Mouse (Mus musculus): ENCODE results near the gene Lsm4. TPM values are rescaled to one million over a fixed set of nuclear protein-coding genes. Genes with fewer than 3 reads are reported as not detected.

Gene Lsm4
- 10 to 100 TPM; 66.2 to 67.4 TPM for total RNA-seq (2021)

DNA sequence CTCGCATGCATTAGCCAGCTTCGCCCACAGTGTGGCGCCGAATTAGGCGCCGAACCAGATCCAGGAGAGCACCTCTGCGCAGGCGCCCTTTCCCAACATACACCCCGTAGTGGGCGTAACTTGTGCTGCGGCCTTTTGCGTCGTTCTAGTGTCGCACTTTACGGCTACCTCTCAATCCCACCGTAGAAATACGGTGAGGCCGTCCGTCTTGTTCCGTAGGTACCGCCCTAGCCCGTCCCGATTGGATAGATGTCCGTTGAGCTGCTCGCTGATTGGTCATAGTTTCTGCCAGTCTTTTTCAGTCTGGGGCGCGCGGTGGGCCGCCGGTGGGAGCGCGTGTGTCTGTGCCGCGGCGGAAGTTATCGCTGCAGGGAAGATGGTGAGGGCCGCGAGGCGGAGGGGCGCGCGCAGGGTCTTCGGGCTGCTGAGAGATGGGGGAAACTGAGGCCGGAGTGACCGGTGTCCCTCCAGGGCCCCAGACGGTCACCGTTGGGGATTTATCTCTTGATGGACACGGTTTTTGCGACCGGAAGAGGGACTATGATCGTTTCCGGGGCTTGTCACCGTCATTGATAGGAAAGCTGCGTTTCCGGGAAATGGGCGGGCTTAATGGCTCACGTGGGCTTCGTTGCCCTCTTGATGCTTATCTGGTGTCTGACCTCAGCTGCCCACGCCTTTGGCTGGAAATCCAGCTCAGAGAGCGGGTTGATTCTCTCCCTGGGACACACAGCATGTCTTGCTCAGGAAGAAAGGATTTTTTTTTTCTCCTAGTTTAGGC lies at the start of gene Lsm4:
Gene Lsm4, plus strand, starts transcription at position 170 of the 778 bp plus-strand sequence.
- peak; percentile 96 to 99 for DNase-seq (ENCODE audit: extremely low spot score in 1 of 2, low spot score in 1 of 2)

DNA sequence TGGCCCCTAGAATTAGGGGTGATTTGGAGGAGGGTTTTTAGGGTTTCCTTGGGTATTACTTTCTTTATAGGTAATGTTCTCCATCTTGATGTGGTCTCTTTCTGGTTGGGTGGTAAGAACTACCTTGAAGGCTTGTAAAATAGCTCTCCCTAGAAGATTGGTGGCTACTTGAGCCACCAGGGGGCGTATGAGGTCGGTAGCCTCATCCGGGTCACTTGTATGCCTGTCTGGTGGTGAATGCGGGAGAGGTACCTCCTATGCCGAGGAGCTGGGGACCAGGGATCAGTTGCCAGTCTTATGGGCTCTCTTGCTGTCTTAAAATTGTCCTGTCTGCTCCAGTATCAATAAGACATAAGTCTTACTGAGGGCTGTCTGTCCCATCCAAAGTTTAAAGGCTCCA lies 47.9 kb upstream of the Lsm4 start:
- peak in 1 of 2 experiments; percentile 37 for DNase-seq (ENCODE audit: extremely low spot score in 1 of 2, low spot score in 1 of 2)

DNA sequence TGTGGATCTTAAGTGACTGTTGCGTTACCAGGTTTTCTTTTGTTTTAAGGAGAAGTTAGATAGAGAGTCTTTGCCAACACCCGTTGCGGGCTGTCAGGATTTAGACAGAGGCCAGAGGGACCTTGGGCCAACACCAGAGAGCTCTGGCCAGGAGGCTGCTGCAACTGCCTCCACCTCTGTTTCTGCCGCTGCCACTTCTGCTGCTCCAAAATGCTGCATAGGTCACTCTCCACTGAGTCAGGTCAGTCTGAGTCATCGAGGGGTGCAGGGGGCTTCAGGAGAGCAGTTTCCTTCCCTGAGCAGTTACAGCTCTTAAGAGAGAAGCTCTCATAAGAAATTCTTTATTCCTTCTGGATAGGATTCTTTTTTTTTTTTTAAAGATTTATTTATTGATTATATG lies 46.0 kb upstream of the Lsm4 start:
- no peak for DNase-seq (ENCODE audit: extremely low spot score in 1 of 2, low spot score in 1 of 2)

DNA sequence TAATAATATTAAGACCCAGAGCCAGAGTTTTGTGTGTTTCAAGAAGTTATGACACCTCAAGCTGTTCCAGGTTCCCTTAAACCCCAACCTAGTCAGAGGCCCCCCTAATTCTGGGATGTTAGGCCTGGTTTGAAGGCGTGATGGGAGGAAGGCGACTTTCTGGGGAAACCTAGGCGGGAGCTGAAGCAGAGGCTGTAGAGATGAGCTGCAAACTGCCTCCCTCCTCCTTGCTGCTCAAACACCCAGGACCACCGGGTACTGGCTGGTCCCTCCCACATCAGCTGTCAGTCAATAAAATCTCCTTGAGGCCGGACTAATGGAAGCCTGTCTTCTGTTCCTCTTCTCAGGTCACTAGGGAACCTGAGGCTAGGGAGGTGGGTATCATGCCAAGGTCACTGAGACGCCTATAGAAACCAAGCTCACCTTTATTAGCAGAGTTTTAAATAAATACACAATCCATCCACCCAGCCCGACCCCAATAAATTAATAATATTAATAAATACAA lies 44.0 kb upstream of the Lsm4 start:
- DNase-seq (ENCODE audit: extremely low spot score in 1 of 2, low spot score in 1 of 2) = no peak

- DNase-seq (ENCODE audit: extremely low spot score in 1 of 2, low spot score in 1 of 2) = peak; percentile 82 to 94
Measured at GRCm38 (mm10) chr8:70629574-70630531, 43.2 kb upstream of the Lsm4 start.

GRCm38 (mm10) chr8:70630532-70631381 lies 42.3 kb upstream of the Lsm4 start:
- no peak for DNase-seq (ENCODE audit: extremely low spot score in 1 of 2, low spot score in 1 of 2)

- no peak for DNase-seq (ENCODE audit: extremely low spot score in 1 of 2, low spot score in 1 of 2)
Measured at GRCm38 (mm10) chr8:70631436-70631835, 41.6 kb upstream of the Lsm4 start.

DNA sequence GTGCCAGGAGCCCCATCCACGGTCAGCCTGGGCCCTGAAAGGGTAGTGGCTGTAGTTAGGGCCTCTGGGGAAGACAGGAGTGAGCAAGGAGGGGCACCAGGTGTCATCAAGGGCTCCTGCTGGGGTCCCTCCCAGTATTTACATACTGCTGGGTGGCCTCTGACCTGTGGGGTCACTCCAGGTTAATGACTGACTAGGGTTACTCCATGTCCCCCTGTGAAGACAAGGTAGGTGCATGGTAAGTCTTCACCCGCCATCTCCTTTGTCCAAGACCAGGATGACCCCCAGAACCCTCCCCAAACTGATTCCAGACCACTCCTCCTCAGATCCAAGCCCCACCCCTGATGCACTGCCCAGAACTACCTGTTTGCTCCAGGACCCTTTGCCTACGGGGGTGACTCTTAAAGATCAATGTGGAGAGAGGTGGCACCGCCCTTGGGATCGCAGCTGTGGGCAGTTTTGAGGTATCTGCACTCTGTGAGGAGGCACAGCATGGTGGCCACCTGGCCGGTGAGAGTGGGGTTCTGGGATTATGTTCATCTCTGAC lies 40.6 kb upstream of the Lsm4 start, which contains the start of gene Gdf15:
Gene Gdf15, minus strand, starts transcription at position 111 of the 547 bp plus-strand sequence.
- no peak for DNase-seq (ENCODE audit: extremely low spot score in 1 of 2, low spot score in 1 of 2)

DNA sequence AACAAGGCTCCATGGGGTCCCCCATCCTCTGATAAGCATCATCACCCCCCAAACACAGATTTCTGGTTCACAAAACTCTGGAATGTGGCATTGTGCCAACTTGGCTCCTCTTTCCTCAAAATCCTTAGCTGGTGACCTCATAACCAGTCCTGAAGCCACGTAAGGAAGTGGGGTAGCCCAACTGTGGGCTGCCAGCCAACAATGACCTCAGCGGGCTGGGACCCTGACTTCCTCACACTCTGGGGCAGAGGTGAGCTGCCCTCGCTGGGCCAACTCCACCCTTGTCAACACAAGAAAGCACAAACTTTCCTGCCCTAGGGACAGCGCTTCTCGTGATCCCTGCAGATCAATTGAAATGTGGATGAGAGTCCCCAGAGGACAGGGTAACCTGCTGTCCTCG lies 39.0 kb upstream of the Lsm4 start:
- no peak for DNase-seq (ENCODE audit: extremely low spot score in 1 of 2, low spot score in 1 of 2)

- no peak for DNase-seq (ENCODE audit: extremely low spot score in 1 of 2, low spot score in 1 of 2)
Measured at GRCm38 (mm10) chr8:70635527-70635926, 37.5 kb upstream of the Lsm4 start.

DNA sequence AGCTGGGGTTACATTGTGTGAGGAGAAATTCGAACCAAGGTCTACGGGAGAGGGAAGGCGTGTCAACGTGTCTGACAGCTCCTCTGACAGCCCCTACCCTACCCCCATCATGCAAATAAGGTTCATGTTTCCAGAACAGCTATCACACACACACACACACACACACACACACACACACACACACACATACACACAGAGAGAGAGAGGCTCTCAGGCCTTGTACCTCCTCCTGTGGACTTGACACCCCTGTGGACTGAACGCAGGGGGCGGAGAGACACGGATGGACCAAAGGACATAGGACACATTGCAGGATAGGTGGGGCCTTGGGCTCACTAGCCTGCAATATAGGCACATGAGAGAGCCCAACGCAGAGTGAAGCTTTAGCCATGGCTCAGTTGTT lies 36.2 kb upstream of the Lsm4 start:
- no peak for DNase-seq (ENCODE audit: extremely low spot score in 1 of 2, low spot score in 1 of 2)

GRCm38 (mm10) chr8:70638752-70639151 lies 34.3 kb upstream of the Lsm4 start:
- no peak for DNase-seq (ENCODE audit: extremely low spot score in 1 of 2, low spot score in 1 of 2)

GRCm38 (mm10) chr8:70643019-70643418 lies 30.0 kb upstream of the Lsm4 start:
- DNase-seq (ENCODE audit: extremely low spot score in 1 of 2, low spot score in 1 of 2) = no peak

- DNase-seq (ENCODE audit: extremely low spot score in 1 of 2, low spot score in 1 of 2) = no peak
Measured at GRCm38 (mm10) chr8:70644065-70644464, 29.0 kb upstream of the Lsm4 start.

DNA sequence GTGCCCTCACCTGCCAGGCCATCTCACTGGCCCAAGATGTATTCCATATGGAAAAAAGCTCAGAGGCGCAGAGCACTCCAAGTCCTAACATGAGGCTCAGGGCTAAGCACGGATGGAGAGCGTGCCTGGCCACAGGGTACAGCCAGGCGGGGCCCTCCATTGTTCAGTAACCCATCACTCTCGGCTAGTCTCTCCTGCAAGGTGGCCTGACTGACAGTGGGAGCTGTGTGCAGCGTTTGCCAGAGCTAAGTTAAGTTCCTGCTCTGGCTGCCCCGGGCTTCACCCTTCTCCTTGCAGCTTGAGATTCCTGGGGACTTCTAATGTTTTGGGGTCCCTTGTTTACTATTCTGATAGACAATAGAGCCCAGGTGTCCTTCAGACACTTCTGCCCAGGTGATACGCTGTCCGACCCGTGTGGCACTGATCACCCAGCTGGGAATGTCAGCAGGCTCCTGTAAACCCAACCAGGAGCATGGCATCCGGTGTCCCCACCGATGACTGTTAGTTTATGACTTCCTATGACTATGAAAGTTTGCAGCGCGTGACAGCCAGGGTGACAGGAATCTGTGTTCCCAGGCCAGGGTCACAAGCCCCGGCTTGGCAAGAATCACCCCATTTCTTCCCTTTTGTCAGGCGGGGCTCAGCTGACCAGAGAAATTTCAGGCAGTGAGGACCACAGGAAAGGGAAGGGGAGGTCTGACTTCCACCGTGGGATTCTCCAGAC lies 27.4 kb upstream of the Lsm4 start:
- DNase-seq (ENCODE audit: extremely low spot score in 1 of 2, low spot score in 1 of 2) = no peak

DNA sequence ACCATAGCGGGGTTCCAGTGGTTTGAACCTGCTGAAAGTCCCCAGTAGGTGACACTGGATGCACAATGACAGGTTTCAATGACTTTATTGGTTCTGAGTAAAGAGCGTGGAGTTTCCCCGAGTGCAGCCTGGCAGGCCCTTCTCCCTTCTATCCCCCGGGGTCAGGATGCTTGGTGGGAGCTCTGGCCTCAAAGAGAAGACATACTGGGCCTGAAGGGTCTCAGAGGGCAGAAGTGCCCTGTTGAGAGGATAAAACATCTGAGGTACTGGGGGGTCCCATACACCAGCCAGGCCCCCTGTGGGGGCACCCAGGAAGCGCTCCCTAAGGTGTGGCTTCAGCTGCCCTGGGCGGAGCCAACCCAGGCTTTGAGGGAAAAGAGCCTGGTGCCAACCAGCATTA lies 26.7 kb upstream of the Lsm4 start:
- no peak for DNase-seq (ENCODE audit: extremely low spot score in 1 of 2, low spot score in 1 of 2)

- no peak for DNase-seq (ENCODE audit: extremely low spot score in 1 of 2, low spot score in 1 of 2)
Measured at GRCm38 (mm10) chr8:70646775-70647174, 26.3 kb upstream of the Lsm4 start.

DNA sequence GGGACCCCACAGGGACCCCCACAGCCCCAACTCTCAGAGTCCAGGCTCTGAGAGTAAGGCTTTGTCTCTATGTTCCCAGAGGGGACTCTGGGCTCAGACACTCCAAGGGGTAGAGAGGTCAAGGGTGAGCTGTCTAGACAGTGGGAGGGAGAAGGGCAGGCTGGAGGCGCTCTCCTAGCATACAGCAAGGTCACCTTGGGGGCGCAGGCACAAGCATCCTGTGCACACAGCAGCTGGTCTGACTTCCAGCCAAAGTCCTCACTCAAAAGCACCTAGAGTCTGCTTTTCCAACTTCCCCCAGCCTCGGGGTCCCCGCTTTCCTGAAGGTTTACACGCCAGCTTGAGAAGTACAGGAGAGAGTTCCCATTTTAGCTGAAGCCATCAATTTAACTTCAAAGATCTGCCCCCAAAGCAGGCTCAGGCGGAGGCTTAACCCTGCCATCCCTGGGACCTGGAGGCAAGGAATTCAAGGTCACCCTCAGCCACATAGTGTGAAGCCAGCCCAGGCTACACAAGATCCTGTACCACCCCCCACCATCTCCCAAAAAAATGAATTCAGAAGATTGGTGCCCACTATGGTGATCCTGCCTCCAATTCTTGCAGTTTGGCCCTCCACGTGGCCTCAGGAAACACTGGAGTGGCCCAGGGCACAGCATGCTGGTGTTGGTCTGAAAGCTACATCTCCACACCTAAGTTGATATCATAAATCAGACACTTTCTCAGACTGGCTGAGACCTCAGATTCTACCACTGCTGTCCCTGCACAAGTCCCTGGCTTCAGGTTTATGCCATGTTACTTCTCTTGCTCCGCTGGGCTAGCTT lies 25.5 kb upstream of the Lsm4 start:
- DNase-seq (ENCODE audit: extremely low spot score in 1 of 2, low spot score in 1 of 2) = no peak

DNA sequence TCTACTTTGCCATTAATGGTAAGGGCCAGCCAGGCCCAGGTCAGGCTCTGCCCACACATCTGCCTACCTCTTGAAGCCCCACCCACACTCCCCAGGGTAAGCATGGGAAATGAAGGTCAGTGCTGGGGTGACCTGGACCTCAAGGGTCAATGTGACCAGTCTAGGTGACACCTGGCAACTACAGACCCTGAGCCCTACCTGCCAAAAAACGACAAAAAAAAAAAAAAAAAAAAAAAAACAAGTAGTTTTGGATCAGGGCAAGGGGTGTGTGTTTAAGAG lies 24.9 kb upstream of the Lsm4 start:
- DNase-seq (ENCODE audit: extremely low spot score in 1 of 2, low spot score in 1 of 2) = no peak

All from layer of hippocampus, postnatal 25 days (tissue).